Comparison of ENCODE assay signal across 24 mouse cellular contexts in genomic region chr1:153969401-153969800, GRCm38 (mm10).
"Had no signal": no experiment of that assay in that cellular context is flagged by ENCODE, and none has a peak within 500 bp of the region (broad histone marks: within the 10 kb centered on the region; RNA-seq: fewer than 3 reads in every experiment).

No protein-coding gene starts in this region.

- H3K9ac ChIP-seq: heart, embryonic 13.5 days; heart, embryonic 15.5 days; hindbrain, embryonic 13.5 days; hindbrain, embryonic 15.5 days; kidney, embryonic 15.5 days; limb, embryonic 12.5 days; liver, embryonic 13.5 days had no signal

- H3K27me3 ChIP-seq: heart, embryonic 13.5 days; heart, embryonic 15.5 days; hindbrain, embryonic 13.5 days; hindbrain, embryonic 15.5 days; kidney, embryonic 15.5 days; limb, embryonic 12.5 days; liver, embryonic 13.5 days had no signal

- H3K36me3 ChIP-seq: heart, embryonic 13.5 days; heart, embryonic 15.5 days; hindbrain, embryonic 13.5 days; hindbrain, embryonic 15.5 days; kidney, embryonic 15.5 days; limb, embryonic 10.5 days; limb, embryonic 12.5 days; liver, embryonic 13.5 days had no signal

- DNase-seq: gastrocnemius, postnatal 14 days; gastrocnemius, postnatal 36 days; heart, adult 11 months; heart, adult 2 months; heart, postnatal 36 days; kidney, adult 2 months; kidney, adult 9 months; kidney, postnatal 14 days; kidney, postnatal 4 days; liver; liver, embryonic 13.5 days had no signal

- H3K4me1 ChIP-seq: heart, embryonic 13.5 days; heart, embryonic 15.5 days; hindbrain, embryonic 13.5 days; hindbrain, embryonic 15.5 days; kidney, embryonic 15.5 days; limb, embryonic 10.5 days; limb, embryonic 12.5 days; liver, embryonic 13.5 days had no signal

- H3K4me3 ChIP-seq: heart, adult 2 months; heart, embryonic 13.5 days; heart, embryonic 15.5 days; hindbrain, embryonic 13.5 days; hindbrain, embryonic 15.5 days; kidney, embryonic 15.5 days; layer of hippocampus, adult 2 months; left cerebral cortex, adult 2 months; limb, embryonic 10.5 days; limb, embryonic 12.5 days; liver, embryonic 13.5 days had no signal

- H3K4me2 ChIP-seq: heart, embryonic 11.5 days; heart, embryonic 13.5 days; heart, embryonic 15.5 days; hindbrain, embryonic 13.5 days; hindbrain, embryonic 15.5 days; kidney, embryonic 15.5 days; limb, embryonic 12.5 days; liver, embryonic 11.5 days; liver, embryonic 13.5 days had no signal

- ATAC-seq: hindbrain, postnatal 0 days had no signal

- H3K27ac ChIP-seq: heart, adult 2 months; heart, embryonic 13.5 days; heart, embryonic 15.5 days; hindbrain, embryonic 13.5 days; hindbrain, embryonic 15.5 days; hindbrain, postnatal 0 days; kidney, embryonic 15.5 days; kidney, postnatal 0 days; layer of hippocampus, adult 2 months; left cerebral cortex, adult 2 months; limb, embryonic 10.5 days; limb, embryonic 12.5 days; liver, embryonic 13.5 days had no signal

- H3K9me3 ChIP-seq: heart, embryonic 13.5 days; heart, embryonic 15.5 days; hindbrain, embryonic 13.5 days; hindbrain, embryonic 15.5 days; kidney, embryonic 15.5 days; limb, embryonic 10.5 days; limb, embryonic 12.5 days; liver, embryonic 13.5 days had no signal
